Mouse (Mus musculus): ENCODE measurements around the gene R3hdml. TPM values are rescaled to one million over a fixed set of nuclear protein-coding genes. Genes with fewer than 3 reads are reported as not detected.

Gene R3hdml
- total RNA-seq, 2 experiments from 2014 or later: not detected

DNA sequence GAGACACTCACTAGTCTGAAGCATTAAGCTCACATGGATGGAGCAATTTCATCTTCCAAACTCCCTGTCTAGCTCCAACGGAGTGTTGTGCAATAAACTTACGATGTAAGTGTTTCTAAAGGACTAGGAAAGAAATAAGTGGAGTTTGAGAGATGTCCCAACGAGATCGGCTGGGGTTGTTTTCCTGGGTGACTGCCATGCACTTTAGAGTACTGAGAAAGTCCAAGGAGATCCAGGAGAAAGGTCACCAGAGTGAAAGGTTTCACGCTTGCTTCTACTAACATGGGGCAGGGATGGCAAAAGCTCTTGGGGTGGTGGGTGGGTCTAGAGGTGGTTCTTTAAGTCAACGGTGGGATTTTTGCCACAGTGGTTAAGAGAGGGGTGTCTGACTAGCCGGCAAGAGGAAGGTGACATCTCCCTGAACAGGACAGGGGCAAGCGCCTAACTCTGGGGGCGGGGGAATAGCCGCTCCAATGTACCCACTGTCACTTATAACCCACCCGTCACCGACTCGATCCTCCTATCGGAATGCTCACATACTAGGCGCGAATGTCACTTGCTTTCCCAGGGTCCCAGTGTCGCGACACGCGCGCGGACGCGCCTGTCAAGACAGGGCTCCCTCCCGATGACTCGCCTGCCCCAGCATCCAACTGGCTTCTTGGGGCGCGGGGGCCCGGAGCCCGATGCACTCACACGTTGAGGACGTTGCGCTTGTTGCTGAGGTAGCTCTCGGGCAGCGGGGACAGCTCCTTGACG, 20.2 kb upstream of the R3hdml start:
- DNase-seq (ENCODE audit: low spot score in 2 of 2): no peak

GRCm38 (mm10) chr2:163472466-163472851, 19.7 kb upstream of the R3hdml start, which contains the start of gene Fitm2:
Gene Fitm2 (minus strand): TSS chr2:163472629.
- DNase-seq (ENCODE audit: low spot score in 2 of 2): peak; percentile 96 to 98

- DNase-seq (ENCODE audit: low spot score in 2 of 2): no peak
Observed at GRCm38 (mm10) chr2:163480191-163480825, 11.8 kb upstream of the R3hdml start.

DNA sequence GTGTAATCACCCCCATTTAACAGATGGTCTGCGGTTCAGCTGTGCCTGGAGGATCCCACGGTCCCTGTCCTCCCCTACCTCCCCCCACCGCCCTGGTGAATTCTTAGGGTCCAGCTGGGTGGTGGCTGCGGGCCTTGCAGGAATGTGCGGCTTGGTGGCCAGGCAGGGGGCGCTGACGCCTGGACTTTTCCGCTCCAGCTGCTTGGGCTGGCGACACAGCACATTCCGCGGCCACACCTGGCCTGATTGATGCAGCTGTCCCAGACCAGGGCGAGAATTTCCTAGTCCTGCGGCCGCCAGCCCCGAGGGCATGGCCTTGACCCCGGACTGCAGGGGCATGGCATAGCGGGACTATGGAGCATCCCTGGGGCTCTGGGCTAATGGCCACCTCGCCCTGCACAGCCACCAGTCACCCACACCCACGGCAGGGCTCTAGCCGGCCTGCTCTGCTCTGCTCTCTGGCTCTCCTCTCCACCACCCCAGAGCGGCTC, 10.5 kb upstream of the R3hdml start:
- no peak for DNase-seq (ENCODE audit: low spot score in 2 of 2)

- DNase-seq (ENCODE audit: low spot score in 2 of 2): no peak
Observed at GRCm38 (mm10) chr2:163487360-163487759, 4.8 kb upstream of the R3hdml start.

GRCm38 (mm10) chr2:163489725-163490291, 2.3 kb upstream of the R3hdml start:
- DNase-seq (ENCODE audit: low spot score in 2 of 2): no peak

DNA sequence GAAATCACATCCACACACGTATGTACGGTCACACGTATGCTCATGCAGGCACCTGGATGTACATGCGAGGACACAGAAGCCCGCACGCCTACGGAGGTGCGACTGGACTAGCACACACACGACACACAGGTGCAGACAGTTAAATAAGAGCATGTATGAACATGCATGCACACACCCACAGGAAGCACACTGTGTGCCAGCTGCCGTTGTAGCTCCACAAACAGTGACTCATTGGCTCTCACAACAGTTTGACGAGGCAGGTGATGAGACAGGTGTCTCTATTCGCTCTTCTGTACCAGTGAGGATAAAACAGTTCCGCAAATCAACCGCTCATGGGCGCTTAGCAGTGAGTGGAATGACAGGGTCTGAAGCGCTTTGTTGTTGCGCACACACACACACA, 1.5 kb upstream of the R3hdml start:
- no peak for DNase-seq (ENCODE audit: low spot score in 2 of 2)

DNA sequence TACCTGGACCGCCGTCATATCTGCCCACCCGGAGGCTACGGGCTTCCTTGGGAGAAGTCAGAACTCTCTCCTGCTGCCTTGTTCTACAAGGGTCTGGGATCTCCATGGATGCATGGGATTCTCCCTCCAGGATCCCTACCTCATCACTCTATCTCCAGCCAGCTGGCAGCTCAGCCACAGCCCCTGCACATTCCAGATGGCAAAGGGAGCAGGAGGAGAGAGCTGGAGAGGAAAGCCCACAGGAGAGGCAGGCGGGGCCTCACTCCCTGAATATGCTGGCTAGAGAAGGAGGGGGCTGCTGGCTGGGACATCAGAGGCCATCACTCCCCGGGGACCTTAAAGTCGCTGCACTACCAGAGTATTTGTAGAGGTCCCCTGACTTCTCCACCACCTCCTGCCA, 767 bp upstream of the R3hdml start:
- no peak for DNase-seq (ENCODE audit: low spot score in 2 of 2)

GRCm38 (mm10) chr2:163493031-163493430, 913 bp downstream of the R3hdml start:
- no peak for DNase-seq (ENCODE audit: low spot score in 2 of 2)

- DNase-seq (ENCODE audit: low spot score in 2 of 2): no peak
Observed at GRCm38 (mm10) chr2:163493976-163494375, 1.9 kb downstream of the R3hdml start.

GRCm38 (mm10) chr2:163494456-163494855, 2.3 kb downstream of the R3hdml start:
- no peak for DNase-seq (ENCODE audit: low spot score in 2 of 2)

- DNase-seq (ENCODE audit: low spot score in 2 of 2): no peak
Observed at GRCm38 (mm10) chr2:163502219-163502618, 10.1 kb downstream of the R3hdml start.

- no peak for DNase-seq (ENCODE audit: low spot score in 2 of 2)
Observed at GRCm38 (mm10) chr2:163503191-163503590, 11.1 kb downstream of the R3hdml start.

DNA sequence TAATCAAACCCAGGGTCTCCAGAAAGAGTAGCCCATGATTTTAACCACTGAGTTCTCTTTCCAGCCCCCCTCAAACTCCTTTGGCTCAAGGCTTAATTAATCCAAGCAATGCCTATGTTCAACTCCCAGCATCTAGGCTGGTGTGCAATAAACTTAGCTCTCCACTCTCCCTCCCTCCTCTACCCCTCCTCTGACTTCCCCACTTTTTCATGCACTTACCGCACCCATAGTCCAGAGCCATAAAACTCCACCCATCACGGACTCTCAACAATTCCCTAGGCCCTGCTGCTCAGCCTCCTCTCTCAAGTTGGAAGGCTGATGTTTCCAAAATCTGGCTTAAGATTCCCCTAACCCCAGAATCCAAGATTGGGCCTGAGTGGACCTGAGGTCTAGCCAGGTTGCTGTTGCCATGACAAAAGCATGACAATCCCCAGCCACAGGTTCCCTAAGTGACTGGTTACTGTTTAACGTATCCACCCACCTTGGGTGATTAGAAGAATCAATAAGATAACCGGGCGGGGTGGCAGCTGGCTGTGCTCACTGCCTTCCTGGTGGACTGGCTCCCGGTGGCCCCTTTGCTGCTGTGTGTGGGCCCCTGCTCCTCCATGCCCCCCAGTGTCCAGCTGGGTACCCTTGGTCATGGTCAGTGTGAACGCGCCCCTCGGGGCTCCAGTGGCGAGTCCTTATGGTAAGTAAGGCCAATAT, 14.3 kb downstream of the R3hdml start, which contains the start of gene Hnf4a:
Gene Hnf4a (plus strand): TSS at position 509 of the 705 bp plus-strand sequence.
- DNase-seq (ENCODE audit: low spot score in 2 of 2): no peak

- DNase-seq (ENCODE audit: low spot score in 2 of 2): no peak
Observed at GRCm38 (mm10) chr2:163525761-163526243, 33.7 kb downstream of the R3hdml start.

DNA sequence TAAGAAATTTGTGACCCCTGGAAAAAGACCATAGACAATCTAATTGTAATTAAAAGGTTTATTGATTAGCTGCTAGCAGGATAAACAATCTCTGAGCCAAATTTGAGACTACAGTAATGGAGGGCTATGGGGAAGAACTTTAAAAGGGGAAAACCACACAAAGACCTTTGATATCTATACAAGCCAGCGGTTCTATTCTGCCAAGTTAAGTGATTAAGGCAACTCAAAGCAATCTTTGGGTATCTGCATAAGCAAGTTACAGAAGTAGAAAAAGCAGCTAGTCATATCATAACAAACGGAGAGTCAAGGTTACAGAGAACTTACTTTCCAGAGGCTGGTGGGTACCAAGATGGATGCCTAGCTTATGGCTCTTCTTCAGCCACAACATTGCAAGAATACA, 35.4 kb downstream of the R3hdml start:
- DNase-seq (ENCODE audit: low spot score in 2 of 2): no peak

GRCm38 (mm10) chr2:163530418-163530817, 38.3 kb downstream of the R3hdml start:
- DNase-seq (ENCODE audit: low spot score in 2 of 2): no peak

DNA sequence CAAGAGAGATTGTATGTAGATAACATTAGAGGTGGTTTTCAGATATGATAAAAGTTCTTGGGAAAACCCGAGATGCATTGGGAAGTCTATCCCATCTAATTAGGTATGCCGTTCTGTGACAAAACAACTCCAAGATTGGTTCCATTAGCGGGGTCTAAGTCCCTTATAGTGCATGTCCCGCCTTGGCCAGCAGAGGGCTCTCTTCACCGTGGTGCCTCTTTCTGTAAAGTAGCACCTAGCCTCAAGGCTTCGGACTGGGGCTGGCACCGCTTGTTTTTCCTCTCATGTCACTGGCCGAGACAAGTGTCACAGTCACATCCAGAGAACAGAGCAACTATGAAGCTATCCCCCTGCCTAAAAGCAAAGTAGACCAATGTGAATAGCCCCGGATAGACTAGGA, 39.8 kb downstream of the R3hdml start:
- DNase-seq (ENCODE audit: low spot score in 2 of 2): peak; percentile 66 to 82

DNA sequence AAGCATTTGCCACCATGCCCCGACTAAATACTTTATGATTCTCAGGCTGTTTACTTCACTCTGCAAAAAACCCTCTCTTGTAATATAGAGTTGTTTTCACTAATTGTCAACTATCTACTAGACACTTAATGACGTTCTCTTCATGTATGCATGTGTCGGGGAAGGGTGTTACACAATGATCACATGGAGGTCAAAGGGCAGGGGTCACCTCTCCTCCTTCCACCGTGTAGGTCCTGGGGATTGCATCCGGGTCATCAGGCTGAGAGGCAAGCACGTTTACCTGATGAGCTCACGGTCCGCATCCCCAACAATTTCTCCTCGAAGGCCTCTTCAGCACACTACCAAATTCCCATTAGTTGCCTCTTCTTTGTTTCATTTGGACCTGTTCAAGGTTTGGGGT, 41.1 kb downstream of the R3hdml start:
- no peak for DNase-seq (ENCODE audit: low spot score in 2 of 2)

GRCm38 (mm10) chr2:163534958-163535524, 42.9 kb downstream of the R3hdml start:
- peak; percentile 89 to 92 for DNase-seq (ENCODE audit: low spot score in 2 of 2)

- no peak for DNase-seq (ENCODE audit: low spot score in 2 of 2)
Observed at GRCm38 (mm10) chr2:163537443-163537842, 45.3 kb downstream of the R3hdml start.
